Mouse (Mus musculus): ENCODE data around the gene Arhgap1.
A peak's percentile ranks its signal among the peaks of the same experiment; 100 is the strongest.

Gene Arhgap1

GRCm38 (mm10) chr2:91645811-91646210 is 3.8 kb upstream of the Arhgap1 start:
- no peak for DNase-seq (ENCODE audit: extremely low read depth, insufficient read length, low spot score)

DNA sequence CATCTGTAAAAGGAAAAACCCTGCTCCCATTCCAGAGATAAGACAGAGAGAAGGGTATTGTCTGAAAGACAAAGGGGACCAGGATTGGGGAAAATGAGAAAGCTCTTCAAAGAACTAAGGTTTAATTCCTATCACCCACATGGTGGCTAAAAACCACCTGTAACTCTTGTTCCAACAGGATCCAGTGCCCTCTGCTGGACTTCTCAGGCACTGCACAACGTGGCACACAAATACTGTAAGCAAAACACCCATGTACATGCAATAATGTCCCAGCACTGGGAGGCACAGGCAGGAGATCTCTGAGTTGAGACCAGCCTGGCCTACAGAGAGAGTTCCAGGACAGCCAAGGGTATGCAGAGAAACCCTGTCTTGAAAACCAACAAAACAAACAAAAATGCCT is 2.9 kb upstream of the Arhgap1 start:
- DNase-seq (ENCODE audit: extremely low read depth, insufficient read length, low spot score) = peak; percentile 48

- DNase-seq (ENCODE audit: extremely low read depth, insufficient read length, low spot score) = peak; percentile 40
Observed at GRCm38 (mm10) chr2:91649152-91649551, 508 bp upstream of the Arhgap1 start.

GRCm38 (mm10) chr2:91650360-91650995 is 818 bp downstream of the Arhgap1 start:
- no peak for DNase-seq (ENCODE audit: extremely low read depth, insufficient read length, low spot score)

- DNase-seq (ENCODE audit: extremely low read depth, insufficient read length, low spot score) = no peak
Observed at GRCm38 (mm10) chr2:91651458-91652258, 2.0 kb downstream of the Arhgap1 start.

- no peak for DNase-seq (ENCODE audit: extremely low read depth, insufficient read length, low spot score)
Observed at GRCm38 (mm10) chr2:91652863-91653262, 3.2 kb downstream of the Arhgap1 start.

DNA sequence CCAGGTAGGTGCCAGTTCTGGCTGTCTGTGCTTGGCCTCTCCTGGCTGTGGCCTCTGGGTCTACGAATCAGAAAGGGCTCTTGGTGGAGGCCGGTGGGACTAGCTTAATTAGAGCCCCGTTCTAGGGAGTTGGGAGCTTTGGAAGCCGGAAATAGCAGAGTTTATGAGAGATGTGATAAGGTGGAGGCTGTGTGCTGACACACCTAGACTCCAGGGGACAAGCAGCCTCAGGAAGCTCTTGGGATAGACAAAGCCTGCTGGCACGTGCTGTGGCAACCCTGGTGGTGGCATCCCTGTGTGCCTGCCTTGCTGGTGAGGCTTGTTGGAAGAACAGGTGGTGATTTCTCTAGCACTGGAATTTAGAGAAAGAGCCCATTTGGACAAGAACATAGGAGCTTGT is 5.7 kb downstream of the Arhgap1 start:
- no peak for DNase-seq (ENCODE audit: extremely low read depth, insufficient read length, low spot score)

DNA sequence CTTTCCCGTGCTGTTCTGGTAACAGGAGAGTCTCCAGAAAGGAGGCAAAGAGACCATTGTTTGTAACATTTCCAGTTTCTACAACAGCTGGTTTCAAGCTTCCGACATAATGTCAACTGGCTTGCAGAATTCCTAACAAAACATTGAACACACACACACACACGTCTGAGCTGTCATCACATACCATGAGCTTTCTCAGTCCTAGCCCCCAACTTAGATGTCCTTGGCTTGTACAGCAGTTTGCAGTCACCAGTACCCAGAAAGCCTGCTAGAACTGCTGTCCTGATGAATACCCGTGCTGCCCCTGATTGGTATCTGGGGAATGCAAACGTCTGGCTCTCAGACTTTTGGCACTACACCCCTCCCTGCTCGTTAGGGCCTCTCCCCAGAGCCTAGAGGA is 6.2 kb downstream of the Arhgap1 start:
- DNase-seq (ENCODE audit: extremely low read depth, insufficient read length, low spot score) = no peak

- no peak for DNase-seq (ENCODE audit: extremely low read depth, insufficient read length, low spot score)
Observed at GRCm38 (mm10) chr2:91656774-91657173, 7.1 kb downstream of the Arhgap1 start.

GRCm38 (mm10) chr2:91659657-91660056 is 10.0 kb downstream of the Arhgap1 start:
- DNase-seq (ENCODE audit: extremely low read depth, insufficient read length, low spot score) = no peak

- no peak for DNase-seq (ENCODE audit: extremely low read depth, insufficient read length, low spot score)
Observed at GRCm38 (mm10) chr2:91660981-91661380, 11.3 kb downstream of the Arhgap1 start.

DNA sequence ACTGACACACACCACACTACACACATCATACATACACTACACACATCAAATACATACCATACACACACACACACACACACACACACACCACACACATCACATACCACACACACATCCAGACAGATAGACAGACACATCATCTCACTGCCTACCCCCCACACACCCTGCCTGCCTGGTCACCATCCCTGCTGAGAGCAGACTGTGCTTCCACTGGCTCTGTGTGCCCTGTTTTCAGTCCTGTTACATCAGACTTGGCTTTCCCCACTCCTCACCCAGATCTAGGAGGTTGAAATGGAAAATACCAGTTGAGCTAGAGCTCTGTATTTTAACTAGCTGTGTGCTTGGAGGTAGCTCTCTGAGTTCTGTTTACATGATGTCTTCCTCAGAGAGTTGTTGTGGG is 15.1 kb downstream of the Arhgap1 start:
- DNase-seq (ENCODE audit: extremely low read depth, insufficient read length, low spot score) = no peak

DNA sequence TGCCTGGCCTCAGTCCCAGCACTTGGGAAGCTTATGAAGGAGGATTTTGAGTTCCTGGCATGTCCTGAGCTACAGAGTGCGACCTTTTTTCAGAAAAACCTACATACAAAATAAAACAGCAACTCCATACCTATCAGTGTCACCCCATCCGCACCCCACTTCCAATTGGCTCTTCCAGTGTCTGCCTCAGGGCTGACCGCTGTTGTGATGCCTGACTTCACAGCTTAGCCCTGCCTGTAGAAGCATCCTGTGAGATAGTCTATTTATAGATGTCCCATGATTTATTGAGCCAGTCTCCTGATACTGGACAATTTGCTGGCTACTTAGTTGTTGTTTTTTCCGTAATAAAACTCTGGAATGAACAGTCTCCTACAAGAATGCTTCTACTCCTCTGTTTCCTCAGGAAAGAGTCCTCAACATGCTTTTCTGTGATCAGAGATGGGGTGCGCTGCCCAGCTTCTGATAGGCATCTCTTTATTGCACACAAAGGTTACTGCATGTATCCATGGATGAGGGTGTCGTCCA is 16.8 kb downstream of the Arhgap1 start:
- DNase-seq (ENCODE audit: extremely low read depth, insufficient read length, low spot score) = no peak

DNA sequence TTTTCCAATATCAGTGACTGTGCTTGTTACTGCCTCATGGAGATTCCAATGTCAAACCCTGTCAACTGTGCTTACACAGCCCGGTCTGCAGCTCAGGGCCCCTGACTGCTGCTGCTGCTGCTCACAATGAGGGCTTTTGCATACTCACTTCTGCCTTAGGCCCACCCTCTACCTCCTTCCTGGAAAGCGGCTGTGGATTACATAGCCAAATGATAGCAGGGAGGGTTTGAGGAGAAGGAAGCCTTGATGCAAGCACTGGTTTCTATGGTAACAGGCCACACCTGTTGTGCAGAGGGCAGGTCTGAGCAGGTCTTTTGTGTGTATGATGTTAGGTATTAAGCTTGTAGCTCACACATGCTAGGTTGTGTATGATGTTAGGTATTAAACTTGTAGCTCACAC is 18.1 kb downstream of the Arhgap1 start:
- DNase-seq (ENCODE audit: extremely low read depth, insufficient read length, low spot score) = no peak

DNA sequence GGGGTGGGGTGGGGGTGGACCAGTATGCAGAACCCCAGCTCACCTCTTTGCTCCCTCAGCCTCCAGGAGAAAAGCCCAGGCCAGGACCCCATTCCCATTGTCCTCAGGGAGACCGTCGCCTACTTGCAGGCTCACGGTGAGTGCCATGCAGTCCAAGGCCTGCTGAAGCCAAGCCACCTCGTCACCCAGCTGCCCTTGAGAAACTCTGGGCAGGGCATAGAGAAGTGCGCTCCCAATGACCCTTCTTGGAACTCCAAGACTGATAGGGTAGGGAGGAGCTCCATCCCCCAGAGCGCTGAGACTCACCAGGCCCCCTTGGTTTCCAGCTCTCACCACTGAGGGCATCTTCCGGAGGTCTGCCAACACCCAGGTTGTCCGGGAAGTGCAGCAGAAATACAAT is 19.7 kb downstream of the Arhgap1 start:
- DNase-seq (ENCODE audit: extremely low read depth, insufficient read length, low spot score) = no peak

- no peak for DNase-seq (ENCODE audit: extremely low read depth, insufficient read length, low spot score)
Observed at GRCm38 (mm10) chr2:91670038-91670437, 20.4 kb downstream of the Arhgap1 start.

GRCm38 (mm10) chr2:91673587-91673986 is 23.9 kb downstream of the Arhgap1 start:
- DNase-seq (ENCODE audit: extremely low read depth, insufficient read length, low spot score) = no peak

DNA sequence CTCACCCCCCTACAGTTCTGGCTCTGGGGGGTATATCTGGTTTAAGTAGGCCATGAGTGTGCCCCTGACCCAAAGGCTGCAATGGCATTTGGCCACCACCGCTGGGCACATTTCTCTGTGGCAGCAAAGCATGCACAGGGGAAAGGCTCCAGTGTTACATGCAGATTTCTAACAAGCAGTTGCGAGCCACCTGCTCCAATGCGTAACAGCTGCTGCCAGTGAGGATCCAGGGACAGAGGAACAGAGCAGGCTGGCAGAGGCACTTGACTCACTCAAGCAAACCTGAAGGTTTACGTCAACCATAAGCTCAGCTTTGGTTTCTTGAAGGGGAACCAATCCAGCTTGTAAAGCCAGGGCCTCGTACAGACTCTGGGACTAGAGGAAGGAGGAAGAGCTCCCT is 25.2 kb downstream of the Arhgap1 start:
- no peak for DNase-seq (ENCODE audit: extremely low read depth, insufficient read length, low spot score)

DNA sequence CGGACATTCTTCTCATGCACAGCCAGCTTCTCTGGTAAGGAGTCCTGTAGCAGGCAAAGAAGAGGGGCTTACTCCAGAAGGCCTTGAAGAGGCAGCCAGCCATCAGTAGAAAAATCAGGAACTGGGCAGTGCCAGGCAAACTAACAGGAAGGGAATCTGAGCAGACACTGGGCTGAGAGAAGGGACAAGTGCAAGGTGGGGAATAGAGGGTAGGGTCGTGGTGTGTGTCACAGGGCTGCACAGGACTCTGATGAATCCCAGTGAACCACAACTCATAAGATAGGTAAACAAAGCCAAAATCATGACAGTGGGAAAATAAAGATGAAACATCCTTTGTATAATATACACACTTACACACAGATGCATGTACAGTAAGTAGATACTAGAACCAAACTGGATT is 26.8 kb downstream of the Arhgap1 start:
- DNase-seq (ENCODE audit: extremely low read depth, insufficient read length, low spot score) = no peak

GRCm38 (mm10) chr2:91676961-91677360 is 27.3 kb downstream of the Arhgap1 start:
- DNase-seq (ENCODE audit: extremely low read depth, insufficient read length, low spot score) = no peak

- DNase-seq (ENCODE audit: extremely low read depth, insufficient read length, low spot score) = no peak
Observed at GRCm38 (mm10) chr2:91682850-91683249, 33.2 kb downstream of the Arhgap1 start.

GRCm38 (mm10) chr2:91683919-91684318 is 34.3 kb downstream of the Arhgap1 start:
- DNase-seq (ENCODE audit: extremely low read depth, insufficient read length, low spot score) = no peak

Data from 3134 (cell line).